Mouse (Mus musculus): ENCODE results near the gene Nup93.

Gene Nup93

DNA sequence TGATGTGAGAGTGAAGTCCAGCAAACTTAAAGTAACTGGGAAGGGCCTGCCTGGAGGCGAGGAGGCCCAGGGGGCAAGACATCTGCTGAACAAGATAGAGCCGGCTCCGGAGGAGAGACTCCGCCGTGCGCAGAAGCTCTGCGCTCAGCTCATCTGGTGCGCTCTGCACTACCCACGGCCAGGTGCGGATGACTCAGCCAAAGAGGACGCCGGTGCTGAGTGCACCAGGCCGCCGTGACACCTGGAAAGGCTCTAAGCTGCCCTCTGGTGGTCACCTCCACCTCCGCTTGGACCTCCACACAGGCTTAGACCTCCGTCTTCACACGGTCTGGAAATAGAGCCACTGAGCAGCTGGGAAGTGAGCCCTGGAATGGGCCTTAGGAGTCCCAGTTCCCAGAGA, 27.8 kb upstream of the Nup93 start:
- peak; percentile 70 for DNase-seq (ENCODE audit: extremely low spot score)

DNA sequence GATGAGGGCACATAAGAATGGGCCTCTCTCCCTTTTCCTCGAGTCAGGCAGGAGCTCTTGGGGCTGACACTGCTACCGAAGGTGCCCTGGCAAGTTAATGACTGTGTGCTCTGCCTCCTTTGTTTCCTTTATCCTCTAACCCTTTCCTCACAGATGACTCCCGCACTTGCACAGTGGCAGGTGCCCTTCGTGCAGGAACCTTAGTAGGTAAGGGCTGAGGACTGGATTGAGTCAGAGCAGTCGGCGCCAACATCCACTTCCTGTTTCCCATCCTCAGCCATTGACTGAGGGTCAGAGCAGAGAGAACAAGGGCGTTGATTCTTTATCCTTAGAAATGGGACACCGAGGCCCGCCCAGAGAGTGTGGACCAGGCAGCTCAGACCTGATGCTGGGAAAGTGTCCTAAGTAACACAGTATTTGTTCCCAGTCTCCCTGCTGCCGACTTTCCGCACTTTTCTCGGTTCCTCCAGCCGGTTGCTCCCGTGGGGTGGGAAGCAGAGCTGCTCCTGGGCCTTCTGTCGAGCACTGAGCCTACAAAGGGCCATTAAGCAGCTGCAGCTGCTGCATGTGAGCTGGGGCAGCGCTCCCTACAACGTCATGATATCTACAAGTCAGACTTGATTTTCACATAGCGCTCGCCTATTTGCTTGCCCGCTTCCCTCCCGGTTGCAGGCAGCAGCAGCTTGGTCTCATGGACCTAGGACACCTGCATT, 26.9 kb upstream of the Nup93 start:
- DNase-seq (ENCODE audit: extremely low spot score): peak; percentile 29

DNA sequence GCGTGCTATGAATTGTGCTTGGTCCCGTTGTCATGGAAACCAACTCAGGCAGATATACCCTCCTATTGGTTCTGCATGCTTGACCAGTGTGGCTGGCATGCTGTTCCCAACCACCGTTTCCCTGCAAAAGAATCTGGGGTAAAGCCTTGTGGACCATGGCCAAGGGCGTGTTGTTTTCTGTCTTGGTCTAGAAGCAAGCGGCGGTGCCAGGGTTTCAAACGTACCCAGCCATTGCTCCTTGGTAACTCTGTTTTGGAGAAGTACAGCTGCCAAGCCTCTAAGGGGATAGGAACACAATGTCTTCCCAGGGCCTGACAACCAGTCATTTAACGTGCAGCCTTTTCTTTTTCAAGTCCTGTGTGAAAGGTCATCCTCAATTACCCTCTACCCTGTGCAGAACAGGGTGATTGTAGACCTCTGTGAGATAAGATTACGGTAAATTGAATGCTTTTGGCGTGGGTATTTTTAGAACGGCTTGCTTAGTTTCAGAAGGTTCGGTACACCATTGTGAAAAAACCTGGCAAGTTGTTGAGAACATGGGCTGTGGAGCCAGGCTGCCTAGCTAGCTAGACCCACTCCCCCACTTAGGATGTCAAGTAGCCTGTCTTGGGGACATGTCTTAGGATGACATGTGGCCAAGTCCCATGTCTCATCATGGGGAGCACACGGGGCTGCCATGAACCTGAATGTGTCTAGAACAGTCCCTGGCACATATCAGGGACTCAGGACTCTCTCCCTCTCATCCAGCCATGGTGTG, 24.9 kb upstream of the Nup93 start:
- DNase-seq (ENCODE audit: extremely low spot score): no peak

DNA sequence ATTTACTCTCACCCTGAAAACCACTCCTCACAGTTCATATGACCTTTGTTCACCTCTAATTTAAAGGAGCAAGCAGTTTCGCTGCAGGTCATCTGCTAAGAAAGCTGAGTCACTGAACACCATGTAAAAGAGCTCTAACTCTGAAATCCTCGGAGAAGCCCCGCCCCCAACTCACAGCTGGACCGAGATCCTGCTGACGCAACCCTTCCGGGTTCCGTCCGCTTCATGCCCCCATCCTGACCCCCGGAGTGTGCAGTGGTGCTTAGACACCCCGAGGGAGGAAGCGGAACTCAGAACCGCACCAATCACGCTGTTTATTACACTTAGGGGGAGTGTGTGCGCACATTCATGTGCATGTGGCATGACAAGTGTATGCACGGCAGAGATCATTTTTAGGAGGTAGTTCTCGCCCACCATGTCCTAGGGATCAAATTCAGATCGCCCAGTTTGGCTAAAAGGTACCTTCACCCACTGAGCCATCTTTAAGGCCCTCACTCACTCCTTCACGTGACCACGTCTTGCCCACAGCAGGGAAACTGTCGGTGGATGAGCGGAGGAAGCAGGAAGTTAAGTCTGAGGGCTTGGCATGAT, 23.2 kb upstream of the Nup93 start:
- DNase-seq (ENCODE audit: extremely low spot score): peak; percentile 26

DNA sequence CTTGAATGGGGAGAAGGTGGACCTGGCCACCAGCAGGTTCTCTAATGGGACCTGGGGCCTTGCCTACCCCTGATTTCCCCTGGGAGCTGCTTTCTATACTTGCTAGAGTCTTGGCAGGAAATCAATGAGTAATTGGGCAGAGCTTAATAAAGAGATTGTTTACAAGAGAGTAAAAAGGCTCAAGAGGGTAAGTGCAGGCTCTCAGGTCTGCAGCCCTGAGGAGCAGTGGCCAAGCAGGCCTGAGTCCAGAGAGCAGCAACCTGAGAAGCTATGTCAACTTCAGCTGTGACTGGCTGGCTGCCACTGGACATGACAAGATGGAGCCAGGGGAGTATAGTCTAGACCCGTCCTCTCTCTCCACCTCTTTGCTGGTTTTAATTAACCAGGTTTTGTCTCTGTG, 21.4 kb upstream of the Nup93 start:
- no peak for DNase-seq (ENCODE audit: extremely low spot score)

DNA sequence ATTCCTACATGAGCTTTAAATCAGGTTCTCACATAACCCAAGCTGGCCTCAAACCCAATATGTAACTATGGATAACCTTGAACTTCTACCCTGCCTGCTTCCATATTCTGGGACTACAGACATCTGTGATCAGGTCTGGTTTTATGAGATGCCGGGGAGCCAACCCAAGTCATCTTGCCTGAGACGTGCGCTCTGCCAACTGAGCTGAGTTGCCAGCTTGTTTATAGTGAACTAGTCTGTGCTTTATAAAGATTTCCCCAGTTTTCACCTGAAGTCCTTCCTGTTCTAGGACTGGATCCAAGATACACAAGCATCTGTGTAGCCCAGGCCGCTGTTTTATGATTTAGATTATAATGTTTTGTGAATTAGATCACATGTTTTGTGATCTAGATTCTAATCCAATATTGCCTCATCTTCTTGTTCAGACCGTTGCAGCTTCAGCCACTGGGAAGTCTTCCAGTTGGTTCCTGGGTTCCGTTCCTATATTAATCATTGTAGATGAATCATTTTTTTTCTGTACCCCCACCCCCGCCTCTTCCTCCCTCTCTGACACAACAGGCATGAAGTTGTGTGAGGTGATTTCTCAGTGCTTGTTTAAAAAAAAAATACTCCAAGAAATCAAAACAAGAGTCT, 19.7 kb upstream of the Nup93 start:
- no peak for DNase-seq (ENCODE audit: extremely low spot score)

DNA sequence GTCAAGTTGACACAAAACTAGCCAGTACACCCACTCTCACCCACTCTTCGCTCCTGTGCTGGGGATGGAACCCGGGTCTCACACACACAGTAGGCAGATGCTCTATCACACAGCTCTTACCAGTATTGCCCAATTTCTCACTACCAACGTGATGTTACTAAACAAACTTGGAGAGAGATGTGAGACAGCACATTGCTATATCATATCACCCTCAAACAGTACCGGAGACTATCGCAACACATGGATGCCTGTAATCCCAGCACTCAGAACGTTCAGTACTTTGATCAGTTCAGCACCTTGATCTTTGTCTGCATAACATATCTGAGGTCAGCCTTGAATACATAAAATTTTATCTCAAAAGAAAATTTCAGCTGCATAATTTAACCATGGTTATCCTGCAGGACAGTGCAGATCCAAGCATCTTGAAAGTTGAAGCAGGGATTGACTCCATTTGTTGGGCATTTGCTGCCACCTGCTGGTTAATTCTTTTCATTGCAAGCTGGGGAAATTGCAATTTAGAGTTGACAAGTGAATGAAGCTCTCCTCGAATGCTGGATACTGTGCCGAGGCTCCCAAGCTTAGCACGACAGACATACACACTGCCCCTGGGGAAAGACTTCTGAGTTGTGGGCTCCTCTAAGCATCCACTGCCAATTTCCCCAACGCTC, 15.0 kb upstream of the Nup93 start:
- DNase-seq (ENCODE audit: extremely low spot score): peak; percentile 84

DNA sequence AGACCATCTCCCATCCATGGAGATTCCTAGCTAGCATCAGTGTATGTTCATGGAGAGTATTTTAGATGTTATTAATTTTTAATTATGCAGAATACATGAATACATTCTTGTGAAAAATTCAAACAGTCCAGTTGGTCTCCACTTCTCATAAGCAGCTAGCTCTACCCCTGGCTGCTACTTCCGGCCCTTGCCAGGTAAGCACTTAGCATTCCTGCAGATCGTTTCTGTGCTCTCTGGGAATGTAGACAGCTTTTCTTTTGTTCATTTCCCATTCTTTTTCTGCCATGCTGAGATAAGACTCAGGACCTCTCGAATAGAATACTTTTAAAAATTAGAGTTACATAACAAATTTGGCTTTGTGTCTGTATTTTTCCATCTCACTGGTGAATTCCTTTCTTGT, 10.3 kb upstream of the Nup93 start:
- no peak for DNase-seq (ENCODE audit: extremely low spot score)

DNA sequence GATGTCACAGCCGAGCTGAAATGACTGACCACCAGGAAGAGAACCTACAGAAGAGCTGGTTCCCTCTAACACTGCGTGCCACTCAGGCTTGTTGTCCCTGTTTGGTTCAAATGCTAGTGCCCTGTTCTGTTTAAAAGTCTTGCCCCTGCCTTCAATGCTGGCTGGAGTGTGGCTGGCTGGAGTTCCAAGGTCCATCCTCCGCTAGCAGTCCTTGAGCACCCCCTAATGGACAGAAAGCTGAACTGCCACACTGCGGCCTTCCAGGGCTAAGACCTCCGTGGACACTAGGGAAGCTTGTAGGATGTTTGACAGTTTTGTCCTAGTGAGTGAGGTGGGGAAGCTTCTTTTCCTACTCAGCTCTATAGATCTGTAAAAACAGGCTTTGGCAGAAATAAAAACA, 8.6 kb upstream of the Nup93 start:
- DNase-seq (ENCODE audit: extremely low spot score): peak; percentile 82

DNA sequence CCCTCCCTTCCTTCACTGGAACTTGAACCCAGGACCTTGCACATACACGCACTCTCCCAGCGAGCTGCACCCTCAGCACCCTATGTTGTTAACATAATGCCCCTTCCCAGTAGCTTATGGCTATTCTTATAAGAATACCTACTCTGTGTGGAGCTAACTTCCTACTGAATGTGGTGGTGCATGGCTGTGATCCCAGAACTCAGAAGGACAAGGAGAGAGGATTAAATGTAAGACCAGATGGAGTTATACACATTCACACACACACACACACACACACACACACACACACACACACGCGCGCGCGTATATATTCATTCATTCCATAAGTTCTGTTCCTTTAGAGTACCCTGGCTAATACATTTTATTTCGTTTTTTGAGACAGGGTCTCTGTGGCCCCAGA, 8.1 kb upstream of the Nup93 start:
- DNase-seq (ENCODE audit: extremely low spot score): no peak

DNA sequence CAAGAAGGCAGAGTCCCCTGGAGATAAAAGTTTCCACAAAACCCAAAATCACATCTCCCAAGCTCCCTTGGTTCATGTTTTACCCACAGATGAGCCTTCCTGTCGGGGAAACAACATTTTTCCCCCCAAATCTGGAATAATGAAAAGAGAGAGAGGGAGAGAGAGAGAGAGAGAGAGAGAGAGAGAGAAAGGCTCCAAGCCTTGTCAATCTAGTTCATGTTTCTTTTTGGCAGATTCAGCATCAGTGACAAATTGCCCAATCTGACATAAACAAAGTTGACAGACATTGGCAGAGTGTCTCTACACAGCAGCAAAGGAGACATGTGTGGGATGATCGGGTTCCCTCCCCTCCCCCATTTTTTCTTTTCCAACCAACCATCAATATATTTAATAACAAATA, 6.9 kb upstream of the Nup93 start:
- no peak for DNase-seq (ENCODE audit: extremely low spot score)

DNA sequence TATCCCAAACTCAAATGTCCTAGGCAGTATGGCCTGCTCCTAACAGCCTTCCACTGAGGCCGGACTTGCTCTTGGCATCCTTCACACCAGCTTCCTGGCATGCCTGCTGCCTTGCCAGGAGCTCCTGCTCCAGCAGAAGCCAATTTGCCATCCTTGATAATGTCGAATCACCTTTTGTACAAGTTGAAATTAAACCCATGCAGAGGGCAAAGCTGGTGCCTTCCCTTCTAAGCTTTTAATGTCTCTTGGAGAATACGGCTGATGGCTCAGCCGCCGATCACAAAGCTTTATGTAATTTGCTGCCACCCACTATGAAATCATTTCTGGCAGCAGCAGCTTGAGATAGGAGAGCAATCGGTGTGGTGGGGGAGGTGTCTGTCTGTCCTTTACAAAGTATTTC, 4.7 kb upstream of the Nup93 start:
- no peak for DNase-seq (ENCODE audit: extremely low spot score)

DNA sequence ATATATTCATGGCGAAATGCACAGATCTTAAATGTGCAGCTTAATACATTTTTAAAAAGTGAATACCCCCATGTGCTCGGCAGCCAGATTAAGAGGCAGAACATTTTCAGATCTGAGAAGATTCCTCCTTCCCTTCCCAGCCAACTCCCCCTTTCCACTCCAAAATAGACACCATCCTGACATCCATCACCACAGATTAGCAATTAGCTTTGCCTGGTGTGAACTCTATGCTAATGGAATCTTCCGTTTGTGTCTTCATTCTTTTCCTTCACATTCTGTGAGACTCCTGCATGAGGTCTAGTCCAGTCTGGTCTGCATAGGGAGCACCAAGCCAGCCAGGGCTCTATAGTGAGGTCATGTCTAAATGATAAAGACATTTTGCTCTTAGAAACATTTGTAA, 4.1 kb upstream of the Nup93 start:
- DNase-seq (ENCODE audit: extremely low spot score): no peak

DNA sequence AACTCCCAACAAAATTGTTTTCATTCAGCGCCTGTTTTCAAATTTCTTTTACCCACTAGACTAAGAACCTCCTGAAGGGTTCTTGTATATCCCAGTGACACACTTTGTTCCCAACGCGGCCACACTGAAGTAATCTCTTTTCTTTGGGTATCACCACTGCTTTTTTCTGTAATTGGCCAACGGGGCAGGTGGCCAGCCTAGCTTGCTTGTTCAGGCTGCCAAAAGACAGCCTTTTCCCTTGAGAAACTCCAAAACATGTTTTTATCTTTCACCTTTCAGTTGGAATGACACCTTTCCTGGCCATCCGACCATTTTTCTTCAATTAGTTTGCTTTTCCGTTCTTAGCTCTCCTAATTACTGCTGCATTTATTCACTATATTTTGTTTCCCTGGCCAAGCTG, 545 bp upstream of the Nup93 start:
- DNase-seq (ENCODE audit: extremely low spot score): no peak

DNA sequence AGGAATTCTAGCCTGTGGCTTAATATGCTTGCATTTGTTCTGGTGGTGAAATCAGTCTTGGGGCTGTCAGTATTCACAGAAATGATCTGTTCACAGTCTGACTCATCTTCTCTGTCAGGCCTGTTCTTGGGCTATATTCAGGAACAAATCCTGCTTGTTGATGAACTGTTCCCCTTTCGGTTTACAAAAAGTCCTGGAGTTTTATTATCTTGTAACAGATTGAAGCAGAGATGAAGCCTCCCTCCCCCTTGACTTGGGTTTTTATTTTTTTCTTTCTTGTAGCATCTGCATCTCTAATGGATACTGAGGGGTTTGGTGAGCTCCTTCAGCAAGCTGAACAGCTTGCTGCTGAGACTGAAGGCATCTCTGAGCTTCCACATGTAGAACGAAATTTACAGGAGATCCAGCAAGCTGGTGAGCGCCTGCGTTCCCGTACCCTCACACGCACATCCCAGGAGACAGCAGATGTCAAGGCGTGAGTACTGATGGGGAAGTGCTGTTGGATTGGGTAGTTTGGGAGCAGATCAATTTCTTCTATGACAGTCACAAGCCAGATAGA, 13.1 kb downstream of the Nup93 start:
- DNase-seq (ENCODE audit: extremely low spot score): no peak

DNA sequence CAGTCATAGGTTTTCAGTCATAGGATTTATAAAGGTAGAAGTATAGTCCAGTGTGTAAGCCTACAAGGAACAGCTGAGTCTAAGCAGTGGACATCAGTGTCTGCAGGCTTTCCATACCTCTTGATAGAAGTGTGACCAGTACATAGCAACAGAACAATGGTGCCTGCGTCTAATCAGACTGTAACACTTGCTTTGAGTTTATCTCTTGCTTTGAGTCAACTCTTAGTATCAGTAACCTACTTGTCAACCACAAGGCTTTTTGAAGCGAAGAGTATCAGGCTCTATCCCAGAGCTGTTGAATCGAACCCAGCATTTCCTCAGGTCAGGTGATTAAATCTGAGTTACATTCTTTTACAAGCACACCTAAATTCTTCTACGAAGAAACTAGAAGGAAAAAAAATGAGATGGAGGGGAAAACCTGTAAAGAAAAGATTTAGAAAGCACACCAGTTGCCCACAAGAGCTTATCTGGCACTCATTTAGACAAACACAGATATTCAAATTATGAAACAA, 25.9 kb downstream of the Nup93 start:
- no peak for DNase-seq (ENCODE audit: extremely low spot score)

DNA sequence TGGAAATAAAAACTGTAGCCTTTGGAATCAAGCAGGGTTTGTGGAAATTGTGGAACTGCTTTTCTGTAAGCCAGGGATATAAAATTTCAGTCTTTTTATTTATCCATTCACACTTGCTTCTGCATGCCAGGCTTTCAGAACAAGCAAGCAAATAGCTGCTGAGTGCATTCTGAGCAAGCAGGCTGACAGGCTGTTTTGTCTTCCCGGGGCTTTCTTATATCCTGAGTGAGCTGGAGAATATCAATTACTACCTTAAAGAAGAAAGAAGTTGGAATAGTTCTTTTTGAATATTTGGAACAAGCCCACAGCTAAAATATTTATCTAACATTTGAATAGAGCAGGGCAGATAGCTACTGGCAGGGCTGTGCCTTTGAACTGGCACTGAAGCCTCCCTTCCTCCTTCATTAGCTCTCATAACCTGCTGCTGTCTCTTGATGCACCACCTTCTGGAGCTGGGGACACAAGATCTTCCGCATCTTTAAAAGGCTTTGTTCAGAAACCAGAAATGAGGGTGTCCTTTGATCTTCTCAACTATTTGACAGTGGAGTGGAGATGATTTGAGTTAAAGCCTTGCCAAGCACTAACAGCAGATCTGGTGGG, 35.6 kb downstream of the Nup93 start:
- DNase-seq (ENCODE audit: extremely low spot score): no peak

DNA sequence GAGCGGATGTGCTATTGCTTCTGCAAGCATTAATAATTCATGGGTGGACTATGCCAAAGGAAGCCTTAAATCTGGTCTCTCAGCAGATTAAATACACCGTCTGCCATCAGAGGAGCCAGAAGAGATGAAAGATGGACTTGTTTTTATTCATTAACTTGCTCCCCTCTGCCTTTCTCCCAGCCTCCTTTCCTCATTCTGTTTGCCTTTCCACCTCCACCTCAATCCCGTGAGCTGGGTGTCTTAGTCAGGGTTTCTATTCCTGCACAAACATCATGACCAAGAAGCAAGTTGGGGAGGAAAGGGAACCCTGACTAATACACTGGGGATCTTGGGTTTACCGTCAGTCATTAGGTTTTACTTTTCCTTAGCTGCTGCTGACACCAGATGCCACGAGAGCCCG, 44.5 kb downstream of the Nup93 start:
- no peak for DNase-seq (ENCODE audit: extremely low spot score)

DNA sequence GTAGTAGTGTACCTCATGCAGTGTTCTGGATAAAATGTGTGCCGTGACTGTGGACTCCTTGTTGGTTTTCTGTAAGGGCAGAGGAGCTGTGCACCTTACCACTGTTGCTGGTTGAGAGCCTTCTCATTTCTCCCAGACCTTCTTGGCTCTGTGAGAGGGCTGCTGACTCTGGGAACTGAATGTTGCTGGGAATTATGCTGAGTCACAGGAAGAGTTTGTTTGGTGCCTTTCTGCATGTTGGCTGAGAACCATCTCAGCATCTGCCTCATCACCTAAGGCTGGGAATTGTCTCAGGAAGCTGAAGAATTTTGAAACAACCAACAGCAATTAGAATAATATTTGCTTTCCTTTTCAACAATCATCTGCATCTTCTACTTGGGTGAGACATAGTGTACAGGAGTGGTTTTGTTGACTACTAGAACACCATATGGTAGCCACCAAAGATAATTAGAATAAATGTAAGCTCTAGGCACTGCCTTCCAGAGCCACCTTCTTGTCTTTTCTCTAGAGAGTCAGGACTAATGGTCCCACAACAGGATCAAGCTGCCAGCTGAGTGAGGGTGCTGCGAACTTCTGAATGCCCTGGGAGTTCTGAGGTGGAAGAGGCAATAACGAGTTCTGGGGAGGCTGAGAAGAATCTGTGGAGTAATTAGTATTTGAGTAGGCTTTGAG, 48.4 kb downstream of the Nup93 start:
- DNase-seq (ENCODE audit: extremely low spot score): no peak

DNA sequence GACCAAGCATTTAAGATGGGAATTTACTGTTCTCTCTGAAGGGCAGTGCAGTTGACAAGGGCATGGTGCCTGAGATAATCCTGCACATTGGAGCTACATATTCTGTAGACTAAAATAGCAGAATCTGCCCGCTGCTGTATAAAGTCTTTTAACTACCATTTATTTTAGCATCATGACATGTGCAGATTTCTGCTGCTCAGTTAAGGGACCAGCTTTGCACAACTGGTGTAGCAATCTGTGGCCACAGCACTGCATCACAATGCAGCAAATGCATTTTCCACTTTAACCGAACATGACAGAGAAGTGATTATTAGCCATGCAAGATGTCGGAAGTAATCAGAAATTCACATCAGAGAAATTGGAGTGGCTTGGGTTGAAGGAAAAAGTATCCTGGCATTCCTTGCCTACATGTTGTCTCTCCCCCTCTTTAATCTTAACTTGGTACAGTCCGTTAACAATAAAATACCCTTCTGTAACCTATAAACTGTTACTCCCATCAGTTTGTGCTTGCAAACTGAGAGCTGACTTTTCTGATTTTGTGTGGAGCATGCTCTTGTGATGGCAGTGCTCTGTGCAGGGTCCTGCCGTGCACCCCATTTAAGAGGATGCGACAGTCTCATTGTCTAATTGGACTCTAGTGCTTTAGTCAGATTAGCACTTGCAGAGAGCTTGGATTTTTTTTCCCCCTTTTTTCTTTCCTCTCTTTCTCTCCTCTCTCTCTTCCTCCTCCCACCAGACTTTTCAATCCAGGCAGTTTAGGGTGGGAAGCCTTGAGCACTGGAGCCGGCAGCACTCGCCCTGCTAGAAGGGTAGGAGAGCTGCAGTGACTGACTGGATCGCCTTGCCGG, 52.2 kb downstream of the Nup93 start:
- peak; percentile 27 for DNase-seq (ENCODE audit: extremely low spot score)
